Mouse (Mus musculus) midbrain, embryonic 14.5 days (tissue): ENCODE measurements around the gene Ankrd22. TPM values are rescaled to one million over a fixed set of nuclear protein-coding genes. Genes with fewer than 3 reads are reported as not detected.

Experiments used
- ATAC-seq: fragments of 200-750 bp; cut with Nextera tagmentation; 2 replicates; pipeline ENCODE4 v1.8.0; 2017; ENCODE audit warnings: moderate number of reproducible peaks, moderate library complexity; ENCODE audit not compliant: low FRiP score, low TSS enrichment
- DNase-seq: peaks from one replicate; pipeline ENCODE4 v3.0.0-alpha.2; 2015
- H3K27ac ChIP-seq: fragments of 300-500 bp; sonication (generic); replicated peaks from 2 replicates; pipeline ENCODE4 v1.5.1; 2014; ENCODE audit warnings: mild to moderate bottlenecking, low read depth, low read length, moderate library complexity
- H3K27me3 ChIP-seq: fragments of 300-500 bp; sonication (generic); 2 replicates; pipeline ENCODE4 v1.6.1; 2014; ENCODE audit warnings: low read length, control low read depth, mixed read lengths; ENCODE audit not compliant: control insufficient read depth, insufficient read depth
- H3K36me3 ChIP-seq: fragments of 300-500 bp; sonication (generic); 2 replicates; pipeline ENCODE4 v1.6.1; 2014; ENCODE audit warnings: low read length, control low read depth; ENCODE audit not compliant: control insufficient read depth, insufficient read depth
- H3K4me1 ChIP-seq: fragments of 300-500 bp; sonication (generic); 2 replicates; pipeline ENCODE4 v1.6.1; 2014; ENCODE audit warnings: mild to moderate bottlenecking, antibody characterized with exemption, low read length, control low read depth; ENCODE audit not compliant: control insufficient read depth, insufficient read depth
- H3K4me2 ChIP-seq: fragments of 300-500 bp; sonication (generic); 2 replicates; pipeline ENCODE4 v1.6.1; 2014; ENCODE audit warnings: mild to moderate bottlenecking, low read length, moderate library complexity
- H3K4me3 ChIP-seq: fragments of 300-500 bp; sonication (generic); replicated peaks from 2 replicates; pipeline ENCODE4 v1.5.1; 2014; ENCODE audit warnings: low read depth, low read length
- H3K9ac ChIP-seq: fragments of 300-500 bp; sonication (generic); replicated peaks from 2 replicates; pipeline ENCODE4 v1.6.1; 2014; ENCODE audit warnings: mild to moderate bottlenecking, low read length, moderate library complexity
- H3K9me3 ChIP-seq: fragments of 300-500 bp; sonication (generic); 2 replicates; pipeline ENCODE4 v1.6.1; 2016; ENCODE audit warnings: low read length, control low read depth, mixed read lengths; ENCODE audit not compliant: control insufficient read depth
- WGBS: fragments of 180-500 bp; shearing (Covaris S2); extraction: QIAGEN DNeasy Blood & Tissue Kit; methylation state at CpG from one replicate; pipeline ENCODE4 v1.1.7; 2014; 5-methylcytosine and 5-hydroxymethylcytosine counted together
- polyA plus RNA-seq: library from polyadenylated mRNA; unstranded; fragments of >200 nt; fragmentation: Nextera tagmentation; extraction: Ambion mirVana; gene quantifications from 2 replicates; pipeline ENCODE4 v1.2.1, GENCODE M21; 2014

Gene Ankrd22
- polyA plus RNA-seq, 1 experiment from 2014 or later, result not detected

DNA sequence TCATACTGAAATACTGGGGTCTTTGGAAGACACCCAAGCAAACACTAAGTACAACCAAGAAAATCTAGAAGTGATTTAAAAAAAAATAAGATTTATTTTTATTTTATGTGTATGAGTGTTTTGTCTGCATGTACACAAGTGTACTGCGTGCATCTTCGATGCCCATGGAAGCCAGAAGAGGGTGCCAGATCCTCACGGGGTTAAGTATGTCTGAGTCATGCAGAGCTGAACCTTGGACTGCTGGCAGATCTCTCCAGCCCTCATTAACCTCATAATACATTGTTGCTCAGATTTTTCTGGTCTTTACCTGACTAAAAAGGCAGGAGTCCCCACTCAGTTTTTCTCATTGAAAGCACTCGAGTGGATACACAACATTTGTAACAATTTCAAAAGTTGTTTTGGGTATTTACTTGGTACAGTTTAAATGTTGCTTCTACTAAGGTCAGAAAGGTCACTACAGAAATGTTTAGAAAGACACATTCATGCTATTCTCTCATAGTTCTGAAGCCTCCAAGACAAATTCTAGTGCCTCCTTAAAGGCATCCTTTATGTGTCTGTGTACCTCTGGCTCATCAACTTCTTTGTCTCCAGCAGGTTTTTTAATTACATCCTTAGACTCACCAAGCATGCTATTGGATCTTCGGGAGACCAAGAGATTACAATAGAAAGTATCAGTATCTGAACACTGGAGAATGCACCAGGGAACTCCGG is 27.0 kb downstream of the Ankrd22 start:
- Histone ChIP-seq H3K4me3 (no peak overlapping the region), H3K4me1 (no peaks in the 10 kb centered on the region), H3K36me3 (no peaks in the 10 kb centered on the region), H3K27me3 (no peaks in the 10 kb centered on the region), H3K9me3 (no peaks in the 10 kb centered on the region), H3K9ac (no peak overlapping the region), H3K4me2 (no peak overlapping the region), H3K27ac (no peak overlapping the region)
- DNase-seq (no peak), ATAC-seq (no peak)
- WGBS, result 88% methylated on average over 6 of the region's 6 CpGs

DNA sequence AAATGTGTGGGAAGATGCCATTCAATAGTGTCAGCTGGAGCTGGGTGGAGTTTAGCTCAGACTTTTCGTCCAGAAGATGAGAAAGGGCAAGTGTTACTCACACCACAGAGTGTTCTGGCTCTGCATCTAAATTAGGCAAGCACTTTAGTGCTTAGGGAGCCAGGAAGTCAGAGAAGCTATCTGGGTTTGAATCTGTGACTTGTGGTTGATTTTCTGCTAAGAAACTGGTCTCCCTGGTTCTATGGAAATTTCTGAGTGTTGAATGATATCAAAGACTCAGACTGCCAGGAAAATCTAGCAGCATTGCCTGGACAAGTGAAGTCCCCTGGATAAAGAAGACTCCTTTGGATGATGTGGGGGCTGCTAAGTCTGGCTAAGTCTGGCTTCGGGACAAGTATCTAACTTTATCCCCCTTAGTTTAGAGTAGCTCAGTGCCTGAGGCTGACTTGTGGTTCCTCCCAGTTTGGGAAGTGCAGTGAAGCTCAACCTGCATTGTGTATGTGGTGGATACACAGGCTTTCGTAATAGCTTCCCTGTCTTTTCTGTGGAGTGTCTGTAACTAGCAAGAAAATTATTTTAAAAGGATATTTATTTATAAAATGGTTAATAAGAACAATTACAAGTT is 45.6 kb downstream of the Ankrd22 start:
- no peak overlapping the region for H3K27ac ChIP-seq
- 67% methylated on average over 3 of the region's 3 CpGs for WGBS
- no peak overlapping the region for H3K4me2 ChIP-seq
- H3K4me1 ChIP-seq, result no peaks in the 10 kb centered on the region
- H3K27me3 ChIP-seq, result no peaks in the 10 kb centered on the region
- H3K36me3 ChIP-seq, result no peaks in the 10 kb centered on the region
- H3K4me3 ChIP-seq, result no peak overlapping the region
- DNase-seq (no peak), ATAC-seq (no peak)
- no peak overlapping the region for H3K9ac ChIP-seq
- no peaks in the 10 kb centered on the region for H3K9me3 ChIP-seq

DNA sequence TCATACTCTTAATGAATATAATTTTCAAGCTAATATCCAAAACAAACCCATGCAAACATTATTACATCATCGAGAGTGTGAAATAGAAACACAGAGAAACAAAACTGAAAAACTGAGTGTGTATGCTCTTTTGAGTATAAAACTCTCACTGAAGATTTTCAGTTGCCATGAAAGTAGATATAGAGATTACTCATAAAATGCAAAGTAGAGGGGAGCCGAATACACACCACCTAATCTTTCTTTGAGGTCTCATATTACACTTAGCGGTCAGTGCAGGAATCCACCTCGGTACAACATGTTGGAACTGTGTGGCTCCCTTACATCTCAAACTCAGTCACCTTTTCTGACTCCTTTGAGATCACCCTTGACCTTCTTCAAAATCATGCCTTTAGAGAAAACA is 46.2 kb downstream of the Ankrd22 start:
- no peak overlapping the region for H3K4me3 ChIP-seq
- H3K4me2 ChIP-seq, result no peak overlapping the region
- no peak overlapping the region for H3K27ac ChIP-seq
- DNase-seq (no peak), ATAC-seq (no peak)
- no peaks in the 10 kb centered on the region for H3K27me3 ChIP-seq
- H3K4me1 ChIP-seq, result no peaks in the 10 kb centered on the region
- no peaks in the 10 kb centered on the region for H3K36me3 ChIP-seq
- H3K9ac ChIP-seq, result no peak overlapping the region
- WGBS, result 88% methylated on average over 4 of the region's 4 CpGs
- H3K9me3 ChIP-seq, result no peaks in the 10 kb centered on the region

DNA sequence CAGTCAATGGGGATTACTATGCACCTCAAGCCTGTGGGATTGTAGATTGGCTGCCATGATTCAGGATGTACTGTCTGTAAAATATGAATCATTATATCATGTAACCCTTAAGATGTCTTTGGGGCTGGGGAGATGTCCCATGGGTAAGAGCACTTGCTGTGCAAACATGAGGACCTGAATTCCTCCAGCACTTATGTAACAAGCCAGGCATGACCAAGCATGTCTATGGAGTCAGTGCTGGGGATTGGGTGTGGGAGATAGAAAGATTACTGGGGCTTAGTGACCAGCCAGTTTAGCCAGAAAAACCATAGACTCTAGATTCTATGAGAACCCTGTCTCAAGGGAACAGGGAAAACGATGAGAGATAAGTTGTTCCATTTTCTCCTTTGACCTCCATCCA is 46.8 kb downstream of the Ankrd22 start:
- H3K4me3 ChIP-seq, result no peak overlapping the region
- DNase-seq (no peak), ATAC-seq (no peak)
- no peaks in the 10 kb centered on the region for H3K36me3 ChIP-seq
- H3K4me1 ChIP-seq, result no peaks in the 10 kb centered on the region
- no peak overlapping the region for H3K9ac ChIP-seq
- no peaks in the 10 kb centered on the region for H3K27me3 ChIP-seq
- H3K9me3 ChIP-seq, result no peaks in the 10 kb centered on the region
- H3K27ac ChIP-seq, result no peak overlapping the region
- 86% methylated on average over 1 of the region's 1 CpGs for WGBS
- no peak overlapping the region for H3K4me2 ChIP-seq

DNA sequence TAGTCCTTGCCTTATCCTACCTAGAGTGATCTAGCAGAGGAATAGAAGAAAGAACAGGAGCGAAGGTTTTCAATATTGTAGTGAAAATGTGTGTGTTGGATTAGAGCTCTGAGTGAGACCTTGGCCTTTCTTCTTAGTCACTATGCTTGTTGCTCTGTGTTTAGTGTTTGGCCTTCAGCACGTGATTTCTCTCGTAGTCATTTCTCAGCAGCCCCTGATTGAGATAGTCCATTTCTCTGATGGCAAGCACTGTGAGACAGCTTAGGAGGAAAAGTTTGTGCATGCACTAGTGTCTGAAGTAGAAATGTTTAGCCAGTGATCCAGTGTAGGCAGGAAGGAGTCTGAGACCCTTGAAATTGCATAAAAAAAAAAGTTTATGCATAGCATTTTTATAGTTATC is 61.0 kb downstream of the Ankrd22 start:
- no peaks in the 10 kb centered on the region for H3K4me1 ChIP-seq
- H3K9ac ChIP-seq, result no peak overlapping the region
- no peak for ATAC-seq
- H3K36me3 ChIP-seq, result no peaks in the 10 kb centered on the region
- H3K4me3 ChIP-seq, result no peak overlapping the region
- H3K9me3 ChIP-seq, result no peaks in the 10 kb centered on the region
- H3K27me3 ChIP-seq, result no peaks in the 10 kb centered on the region
- WGBS, result 92% methylated on average over 3 of the region's 3 CpGs
- DNase-seq, result no peak
- no peak overlapping the region for H3K27ac ChIP-seq
- H3K4me2 ChIP-seq, result no peak overlapping the region

DNA sequence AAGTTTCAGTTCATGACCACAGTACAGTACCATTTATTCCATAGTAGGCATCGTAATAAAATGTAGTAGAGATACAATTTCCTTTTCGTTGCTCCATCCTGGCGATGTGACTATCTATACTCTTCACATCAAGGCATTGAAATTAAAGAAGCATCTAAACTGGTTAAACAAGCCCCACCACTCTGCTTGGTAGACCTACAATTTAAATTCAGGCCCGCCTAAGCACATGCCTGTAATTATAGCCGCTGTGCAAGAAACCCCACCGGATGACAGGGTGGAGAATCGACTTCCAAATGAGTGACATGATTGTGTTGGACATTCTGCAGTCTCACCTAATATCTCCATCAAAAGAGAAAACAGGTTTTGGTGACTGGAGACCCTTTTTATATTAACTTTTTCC is 64.0 kb downstream of the Ankrd22 start:
- 94% methylated on average over 7 of the region's 7 CpGs for WGBS
- no peak for ATAC-seq
- H3K4me2 ChIP-seq, result no peak overlapping the region
- no peak overlapping the region for H3K4me3 ChIP-seq
- DNase-seq, result no peak
- no peaks in the 10 kb centered on the region for H3K36me3 ChIP-seq
- H3K27ac ChIP-seq, result no peak overlapping the region
- H3K27me3 ChIP-seq, result no peaks in the 10 kb centered on the region
- H3K9ac ChIP-seq, result no peak overlapping the region
- H3K9me3 ChIP-seq, result no peaks in the 10 kb centered on the region
- H3K4me1 ChIP-seq, result no peaks in the 10 kb centered on the region

DNA sequence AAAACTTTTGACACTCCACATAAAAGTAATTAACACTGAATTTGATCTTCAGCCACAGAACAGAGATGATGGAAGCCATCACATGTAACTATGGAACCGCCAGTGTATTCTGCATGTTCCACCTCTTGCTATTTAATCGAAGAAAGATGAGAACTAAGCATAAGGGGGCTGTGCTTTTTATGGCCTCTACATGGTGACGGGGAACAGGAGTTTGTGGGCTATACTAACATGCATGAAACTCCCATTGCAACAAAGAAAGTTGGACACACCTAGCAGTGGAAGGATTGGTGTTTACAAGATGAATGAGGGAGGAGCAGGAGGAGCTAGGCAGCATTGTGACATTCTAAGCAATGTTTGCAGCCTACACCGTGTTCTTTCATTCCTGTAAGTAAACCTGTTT is 65.2 kb downstream of the Ankrd22 start, which contains the start of gene Lipm:
Gene Lipm (plus strand): TSS at position 301 of the 400 bp plus-strand sequence.
- DNase-seq (no peak), ATAC-seq (no peak)
- H3K27ac ChIP-seq, result no peak within 1 kb of the TSS
- no peaks in the 10 kb centered on the region for H3K9me3 ChIP-seq
- no peak within 1 kb of the TSS for H3K4me3 ChIP-seq
- no peak within 1 kb of the TSS for H3K9ac ChIP-seq
- H3K36me3 ChIP-seq, result no peaks in the 10 kb centered on the region
- no peaks in the 10 kb centered on the region for H3K27me3 ChIP-seq
- no peaks in the 10 kb centered on the region for H3K4me1 ChIP-seq
- 92% methylated on average over 4 of the region's 4 CpGs for WGBS
- H3K4me2 ChIP-seq, result no peak within 1 kb of the TSS

DNA sequence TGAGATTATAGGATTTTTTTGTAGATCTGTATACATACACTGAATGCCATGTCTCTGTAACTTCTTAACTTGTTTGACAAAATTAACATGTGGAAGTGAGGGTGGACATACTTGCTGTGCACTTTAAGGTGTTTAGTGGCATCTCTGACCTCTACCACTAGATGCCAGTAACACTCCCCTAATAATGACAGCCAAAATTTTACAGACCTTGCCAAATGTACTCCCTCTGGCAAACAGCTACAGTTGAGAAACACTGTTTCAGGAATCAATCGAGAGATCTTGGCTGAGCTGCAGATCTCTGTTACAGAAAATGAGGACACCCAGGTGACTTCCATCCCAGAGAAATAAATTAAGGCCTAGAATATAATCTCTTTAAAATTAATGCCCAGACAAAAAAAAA is 69.6 kb downstream of the Ankrd22 start:
- Histone ChIP-seq H3K9me3 (no peaks in the 10 kb centered on the region), H3K27me3 (no peaks in the 10 kb centered on the region), H3K4me3 (no peak overlapping the region), H3K4me1 (no peaks in the 10 kb centered on the region), H3K27ac (no peak overlapping the region), H3K9ac (no peak overlapping the region), H3K4me2 (no peak overlapping the region), H3K36me3 (no peaks in the 10 kb centered on the region)
- DNase-seq, result no peak
- no peak for ATAC-seq
- 88% methylated on average over 1 of the region's 1 CpGs for WGBS

DNA sequence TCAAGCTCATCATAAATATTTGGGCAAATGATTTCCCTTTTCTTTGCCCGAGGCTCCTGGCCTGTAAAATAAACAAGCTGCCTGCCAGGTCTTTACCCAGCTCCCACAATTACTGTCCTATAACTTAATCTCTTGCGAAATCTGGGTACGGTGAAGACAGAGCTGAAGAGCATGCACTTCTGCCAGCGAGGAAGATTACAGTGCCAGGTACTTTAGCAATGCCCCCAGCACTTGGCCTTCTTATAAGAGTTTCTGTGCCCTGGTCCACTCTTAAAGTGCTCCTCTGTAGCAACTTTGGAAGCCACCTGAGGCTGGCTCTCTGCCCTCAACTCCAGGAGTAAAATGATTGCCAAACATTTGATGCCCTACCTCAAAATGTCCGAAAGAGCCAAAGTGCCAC is 70.5 kb downstream of the Ankrd22 start:
- WGBS, result 87% methylated on average over 5 of the region's 5 CpGs
- DNase-seq, result no peak
- Histone ChIP-seq H3K4me2 (no peak overlapping the region), H3K9ac (no peak overlapping the region), H3K9me3 (no peaks in the 10 kb centered on the region), H3K27me3 (no peaks in the 10 kb centered on the region), H3K4me1 (no peaks in the 10 kb centered on the region), H3K4me3 (no peak overlapping the region), H3K36me3 (no peaks in the 10 kb centered on the region), H3K27ac (no peak overlapping the region)
- ATAC-seq, result no peak
